Mouse (Mus musculus) kidney, postnatal 36 days (tissue): ENCODE measurements around the gene Orai2.
A peak's percentile ranks its signal among the peaks of the same experiment; 100 is the strongest.
"Not testable (repeated sequence)": the region's sequence is repeated elsewhere in the genome, so short reads cannot be mapped to it uniquely, and the experiment has no call there.

Experiments used
- DNase-seq, 2 experiments: peaks; one replicate each; pipeline ENCODE4 v3.0.0; 2021 to 2022; ENCODE audit warnings: mixed read lengths in 2 of 2

The Orai2 gene

DNA sequence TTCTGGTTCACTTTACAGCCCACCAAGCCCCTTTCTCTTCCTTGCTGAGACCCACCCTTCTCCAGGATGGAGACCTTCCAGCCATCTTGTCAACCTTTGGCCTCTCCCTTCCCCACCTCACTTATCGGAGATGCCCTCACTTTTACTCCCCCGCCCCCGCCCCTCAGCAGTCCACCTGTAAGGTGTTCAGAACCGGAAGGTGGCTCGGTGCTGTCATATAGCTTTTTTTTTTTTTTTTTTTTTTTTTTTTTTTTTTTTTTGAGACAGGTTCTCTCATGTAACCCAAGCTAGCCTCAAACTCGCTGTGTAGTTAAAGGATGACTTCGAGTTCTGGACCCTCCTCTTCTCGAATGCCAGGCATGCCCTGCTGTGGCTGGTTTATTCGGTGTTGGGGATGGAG lies 2.4 kb upstream of the Orai2 start:
- no peak for DNase-seq

DNA sequence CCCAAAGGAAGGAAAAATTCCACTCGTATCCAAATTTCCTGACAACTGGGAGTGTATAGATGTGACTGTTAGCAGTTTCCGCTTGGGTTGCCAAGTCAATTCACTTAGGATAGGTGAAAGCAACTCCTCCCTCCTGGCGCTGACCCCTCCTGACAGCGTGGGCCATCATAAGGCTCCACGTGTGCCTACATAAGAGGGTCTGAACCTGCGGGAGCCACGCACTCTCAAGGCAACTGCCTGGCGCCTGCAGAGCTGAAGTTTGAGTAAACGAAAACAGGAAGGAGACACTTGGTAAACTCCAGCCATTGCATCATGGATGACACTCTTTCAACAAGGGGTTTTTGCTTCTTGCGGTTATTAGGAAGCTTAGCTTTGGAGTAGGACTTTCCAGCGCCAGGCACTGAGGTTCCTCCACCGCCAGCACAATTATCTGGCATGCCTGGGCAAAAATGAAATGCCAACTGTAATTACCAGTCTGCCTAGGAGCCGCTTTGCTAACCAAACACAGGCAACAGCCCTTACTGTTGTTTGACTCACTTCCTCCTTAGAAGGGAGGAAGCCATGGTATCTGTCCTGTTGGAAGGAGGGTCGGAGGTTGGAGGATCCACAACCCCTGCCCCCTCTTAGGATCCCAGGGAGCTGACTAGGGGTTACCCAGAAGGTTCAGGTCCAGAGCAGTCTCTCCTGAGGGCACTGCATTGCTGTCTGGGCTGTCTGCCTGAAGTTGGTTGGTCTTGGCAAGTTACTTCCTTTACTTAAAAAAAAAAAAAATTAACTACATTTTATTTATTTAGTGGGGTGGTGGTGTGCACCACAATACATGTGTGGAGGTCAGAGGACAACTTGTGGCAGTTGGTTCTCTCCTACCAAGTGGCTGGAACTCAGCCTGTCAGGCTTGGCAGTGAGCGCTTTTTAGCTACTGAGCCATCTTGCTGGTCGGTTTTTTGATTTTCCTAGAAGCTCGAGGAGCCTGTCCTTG lies 1.1 kb upstream of the Orai2 start:
- peak in 1 of 2 experiments; percentile 12 for DNase-seq

DNA sequence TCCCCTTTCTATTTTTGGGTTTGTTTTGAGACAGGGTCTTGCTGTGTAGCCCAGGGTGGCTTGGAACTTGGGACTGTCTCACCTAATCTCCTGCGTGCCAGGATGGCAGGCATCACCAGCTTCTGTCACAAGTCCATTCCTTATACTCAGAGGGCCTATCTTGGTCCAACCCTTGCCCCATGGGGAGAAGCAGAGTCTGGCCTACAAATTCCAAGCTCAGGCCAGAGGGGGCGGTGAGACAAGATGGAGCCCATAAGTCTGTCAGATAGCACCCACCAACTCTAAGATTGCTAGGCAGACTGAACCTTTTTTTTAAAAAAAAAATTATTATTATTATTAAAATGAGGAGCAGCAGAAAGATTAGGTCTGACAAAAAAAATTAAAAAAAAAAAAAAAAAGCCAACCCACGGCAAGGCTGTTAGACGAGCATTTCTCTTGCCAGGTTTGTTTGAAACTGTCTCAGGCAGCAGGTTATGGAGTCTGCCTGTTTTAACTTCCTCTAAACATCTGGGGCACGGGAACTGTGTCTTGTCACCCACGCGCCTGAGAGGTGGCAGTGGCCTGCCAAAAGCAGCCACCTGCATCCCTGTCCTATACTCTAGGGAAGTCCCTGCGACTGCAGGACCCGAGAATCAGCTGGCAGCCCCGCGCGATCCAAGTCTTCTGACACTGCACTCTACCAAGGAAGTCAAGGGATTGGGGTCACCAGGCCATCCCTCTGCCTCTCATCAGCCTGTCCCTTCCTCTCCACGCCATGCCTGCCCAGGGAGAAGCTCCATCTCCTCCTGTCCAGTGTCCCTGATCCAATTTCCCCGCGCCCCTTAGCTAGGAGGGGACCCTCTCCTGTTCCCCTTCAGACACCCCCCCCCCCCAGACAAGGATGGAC lies 644 bp downstream of the Orai2 start:
- peak; percentile 18 to 43 for DNase-seq

DNA sequence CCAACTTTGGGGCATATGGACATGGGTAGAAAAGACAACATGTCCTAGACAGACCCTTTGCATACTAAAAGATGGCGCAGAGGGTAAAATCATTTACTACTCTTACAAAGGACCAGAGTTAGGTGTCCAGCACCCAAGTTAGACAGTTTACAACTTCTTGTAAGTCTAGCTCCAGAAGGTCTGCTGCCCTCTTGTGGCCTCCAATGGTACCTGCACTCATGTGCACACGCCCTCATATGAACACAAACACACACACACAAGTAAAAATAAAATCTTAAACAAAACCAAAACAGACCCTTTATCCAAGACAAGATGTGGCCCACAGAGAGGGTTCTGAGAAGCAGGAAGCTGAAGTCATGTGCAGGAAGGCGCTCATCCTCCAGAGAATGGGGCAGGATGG lies 2.4 kb downstream of the Orai2 start:
- DNase-seq = no peak

DNA sequence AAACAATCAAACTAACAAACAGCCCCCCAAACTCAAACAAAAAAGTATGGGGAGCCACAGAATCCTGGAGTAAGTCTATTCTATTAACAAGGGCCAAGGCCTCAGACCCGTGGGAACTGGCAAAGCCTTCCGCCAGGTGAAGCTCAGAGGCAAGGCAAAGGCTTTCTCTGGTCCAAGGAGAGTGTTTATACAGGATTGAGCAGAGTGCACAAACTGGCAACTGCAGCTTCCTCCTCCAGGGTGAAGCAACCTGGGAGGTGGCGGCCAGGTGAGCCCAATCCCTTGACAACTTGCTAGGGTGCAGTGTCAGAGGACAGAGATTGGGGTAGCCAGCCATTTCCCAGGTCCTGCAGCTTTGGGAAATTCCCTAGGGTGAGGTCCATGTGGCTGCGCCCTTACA lies 3.2 kb downstream of the Orai2 start:
- no peak for DNase-seq

DNA sequence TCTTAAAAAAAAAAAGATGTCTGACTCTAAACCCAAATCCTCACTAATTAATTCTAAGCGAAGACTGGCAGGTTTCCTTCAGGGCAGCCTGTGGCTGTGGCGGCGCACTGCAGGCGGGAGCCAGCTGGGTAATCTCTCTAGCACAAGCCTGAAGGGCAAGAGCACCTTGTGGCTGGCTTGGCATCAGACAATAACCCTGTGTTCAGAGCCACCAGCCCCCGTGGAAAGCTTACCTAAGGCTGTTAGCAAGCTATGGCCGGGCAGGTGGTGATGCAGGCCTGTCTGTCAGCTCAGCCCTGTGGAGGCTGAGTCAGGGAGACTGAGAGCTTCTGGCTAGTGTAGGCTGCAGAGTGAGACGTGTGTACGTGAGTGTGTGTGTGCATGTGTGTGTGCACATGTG lies 5.3 kb downstream of the Orai2 start:
- DNase-seq = no peak

DNA sequence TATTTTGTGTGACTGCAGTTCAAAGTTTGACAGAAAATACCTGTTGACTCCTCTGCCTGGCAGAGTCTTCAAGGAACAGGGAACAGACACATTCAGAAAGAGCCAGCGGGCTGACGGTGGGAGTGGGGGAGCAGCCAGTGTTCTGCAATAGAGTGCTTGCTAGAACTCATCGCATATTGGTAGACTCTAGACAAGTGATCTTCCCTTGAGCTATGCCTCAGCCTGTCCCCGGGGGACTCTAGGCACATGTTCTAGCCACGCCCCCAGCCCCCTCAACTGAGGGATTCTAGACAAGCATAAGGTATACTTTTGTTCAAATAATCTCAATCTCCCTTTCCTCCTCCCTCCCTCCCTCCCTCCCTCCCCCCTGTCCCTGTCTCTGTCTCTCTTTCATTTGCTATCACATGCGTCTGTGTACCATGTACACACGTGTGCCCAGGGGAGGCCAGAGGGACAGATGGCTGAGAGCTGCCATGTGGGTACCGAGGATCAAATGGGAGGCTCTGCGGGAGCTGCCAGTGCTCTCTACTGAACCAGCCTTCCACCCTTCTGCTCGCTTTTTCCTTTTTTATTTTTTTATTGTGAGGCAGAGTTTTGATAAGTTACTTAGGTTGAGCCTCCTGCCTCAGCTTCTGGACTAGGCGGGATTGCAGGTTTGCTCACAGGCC lies 6.6 kb downstream of the Orai2 start:
- no peak for DNase-seq

DNA sequence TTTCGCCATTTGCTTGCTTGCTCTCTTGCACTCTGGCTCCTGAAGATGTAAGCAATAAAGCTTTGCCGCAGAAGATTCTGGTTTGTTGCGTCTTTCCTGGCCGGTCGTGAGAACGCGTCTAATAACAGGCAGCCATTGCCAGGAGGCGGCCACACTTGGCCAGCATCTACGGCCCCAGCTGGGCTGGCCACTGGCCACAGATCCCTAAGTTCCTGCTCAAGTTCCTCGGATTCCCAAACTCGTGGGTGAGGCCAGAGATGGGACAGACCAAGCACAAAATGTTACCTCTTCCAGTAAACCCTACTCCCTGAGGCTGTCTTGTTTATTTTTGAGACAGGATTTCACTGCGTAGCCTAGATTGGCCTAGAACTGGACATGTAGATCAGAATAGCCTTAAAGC lies 10.4 kb downstream of the Orai2 start:
- peak; percentile 43 to 44 for DNase-seq

DNA sequence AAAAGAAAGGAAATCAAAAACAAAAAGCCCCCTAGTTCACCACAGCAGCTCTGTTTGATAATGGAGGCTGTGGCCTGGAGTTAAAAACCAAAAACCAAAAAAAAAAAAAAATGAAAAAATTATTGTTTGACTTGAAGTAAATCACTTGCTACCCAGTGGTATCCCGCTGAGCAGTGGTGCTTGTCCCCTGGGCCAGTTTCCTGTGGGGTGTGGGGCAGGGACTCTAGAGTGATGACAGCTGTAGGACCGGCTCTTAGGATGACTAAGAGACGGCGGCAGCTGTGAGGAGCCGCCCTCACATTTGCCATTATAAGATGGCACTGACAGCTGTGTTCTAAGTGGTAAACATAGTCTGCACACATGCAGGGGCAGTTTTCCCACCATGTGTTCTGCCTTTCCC lies 15.1 kb downstream of the Orai2 start:
- peak in 1 of 2 experiments; percentile 37 for DNase-seq

DNA sequence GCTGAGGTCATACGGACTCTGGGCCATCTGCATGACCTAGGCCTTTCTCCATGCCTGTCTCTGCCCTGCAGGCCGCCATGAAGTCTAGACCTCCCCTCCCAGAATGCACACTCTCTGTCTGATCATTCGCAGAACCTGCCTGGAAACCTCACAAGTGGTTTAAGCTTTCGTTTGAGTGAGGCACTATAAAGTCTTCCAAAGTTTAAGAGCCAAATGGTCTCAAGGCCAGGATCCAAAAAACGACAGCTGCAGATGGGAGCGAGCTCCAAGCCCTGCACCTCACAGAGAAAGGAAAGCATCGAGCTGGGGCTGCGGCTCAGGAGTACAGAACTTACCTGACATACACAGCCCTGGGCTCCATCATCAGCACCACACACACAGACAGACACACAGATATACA lies 18.1 kb downstream of the Orai2 start:
- no peak for DNase-seq

DNA sequence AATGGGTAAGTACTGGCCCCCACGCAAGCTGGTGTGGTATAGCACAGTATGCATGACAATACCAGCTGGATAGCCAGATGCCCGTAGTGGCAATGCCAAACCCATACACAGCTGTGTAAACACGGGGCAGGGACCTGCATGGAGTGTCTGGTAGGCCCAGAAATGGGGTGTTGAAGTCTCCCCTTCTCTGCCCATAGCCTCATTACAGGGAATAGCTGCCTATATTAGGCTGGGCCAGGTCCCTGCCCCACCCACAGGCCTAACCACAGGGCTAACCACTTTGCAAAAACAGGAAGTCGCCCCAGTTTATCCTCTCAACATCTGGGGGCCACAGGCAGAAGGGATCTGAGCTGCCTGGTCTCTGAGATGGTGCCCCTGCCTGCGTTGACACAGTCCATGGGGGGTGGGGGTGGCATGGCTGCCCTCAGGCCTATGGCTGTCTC lies 21.4 kb downstream of the Orai2 start:
- not testable (repeated sequence) for DNase-seq

DNA sequence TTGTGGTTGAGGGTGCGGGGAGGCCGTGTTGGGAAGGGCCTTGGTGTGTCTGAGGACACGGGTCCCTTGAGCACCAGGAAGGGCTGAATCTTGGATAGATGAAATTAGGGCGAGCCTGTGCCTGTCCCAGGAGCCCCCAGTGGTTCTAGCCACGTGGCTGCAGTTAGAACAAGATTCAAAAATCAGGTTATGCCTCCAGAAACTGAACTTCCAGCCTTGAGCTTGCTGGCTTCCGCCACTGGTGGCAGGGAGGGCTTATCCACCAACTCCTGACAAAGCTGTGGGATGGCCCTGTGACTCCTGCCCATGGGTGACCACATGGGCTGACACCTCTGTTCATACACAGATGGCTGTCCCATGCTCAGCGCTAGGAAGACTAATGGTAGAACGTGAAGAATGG lies 22.8 kb downstream of the Orai2 start:
- no peak for DNase-seq

DNA sequence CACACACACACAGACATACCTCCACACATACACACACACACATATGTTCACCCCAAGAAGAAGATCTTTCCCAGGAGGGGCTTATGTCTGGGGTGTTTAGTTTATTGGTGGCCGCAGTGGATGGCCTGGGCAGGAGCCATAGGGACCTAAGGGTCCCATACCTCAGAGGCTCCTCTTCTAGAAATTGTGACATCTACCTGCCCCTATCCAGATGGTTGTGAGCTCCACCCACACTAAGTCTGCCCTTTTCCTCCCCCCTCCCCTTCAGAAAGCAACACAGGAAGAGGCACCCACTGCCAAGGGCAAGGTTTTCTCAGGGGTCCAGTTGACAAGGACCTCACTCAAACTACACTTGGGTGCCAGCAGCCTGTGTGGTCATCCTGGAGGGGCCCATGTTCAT lies 23.6 kb downstream of the Orai2 start:
- DNase-seq = no peak

DNA sequence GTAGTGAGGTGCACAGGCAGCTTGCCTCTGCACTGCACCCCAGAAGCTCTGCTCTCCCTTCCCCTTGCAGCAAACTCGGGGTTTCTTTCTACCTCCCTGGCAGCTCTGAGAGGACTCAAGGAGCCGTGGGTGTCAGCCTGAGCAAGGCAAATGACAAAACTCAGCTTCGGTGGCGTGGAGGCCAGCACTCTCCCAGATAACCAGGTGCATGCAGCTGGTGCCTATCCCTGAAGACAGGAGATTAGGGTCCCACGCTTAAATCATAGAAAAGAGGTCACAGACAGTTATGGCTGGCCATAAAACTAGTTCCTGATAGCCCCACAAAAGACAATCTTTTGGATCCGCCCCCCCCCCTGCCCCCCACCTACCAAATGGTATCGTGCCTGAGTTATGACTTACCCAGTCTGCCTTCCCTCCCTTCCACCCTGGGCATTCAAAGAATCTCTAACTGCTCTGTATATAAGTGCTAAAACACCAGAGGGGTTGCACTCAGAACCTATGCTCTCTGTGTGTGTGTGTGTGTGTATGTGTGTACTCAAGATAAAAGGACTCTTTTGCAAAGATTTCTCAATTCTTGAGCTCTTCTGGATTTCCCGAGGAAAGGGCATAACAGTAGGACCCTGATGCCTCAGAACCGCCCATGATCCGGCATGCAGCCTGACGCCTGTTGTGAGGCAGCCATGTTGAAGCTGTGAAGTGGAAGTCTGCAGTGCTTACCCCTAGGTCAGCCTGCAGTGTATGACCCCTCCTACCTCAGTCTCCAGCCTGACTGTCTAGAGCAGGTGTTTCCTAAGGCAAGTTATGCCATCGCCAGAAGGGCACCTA lies 25.7 kb downstream of the Orai2 start:
- DNase-seq = no peak

DNA sequence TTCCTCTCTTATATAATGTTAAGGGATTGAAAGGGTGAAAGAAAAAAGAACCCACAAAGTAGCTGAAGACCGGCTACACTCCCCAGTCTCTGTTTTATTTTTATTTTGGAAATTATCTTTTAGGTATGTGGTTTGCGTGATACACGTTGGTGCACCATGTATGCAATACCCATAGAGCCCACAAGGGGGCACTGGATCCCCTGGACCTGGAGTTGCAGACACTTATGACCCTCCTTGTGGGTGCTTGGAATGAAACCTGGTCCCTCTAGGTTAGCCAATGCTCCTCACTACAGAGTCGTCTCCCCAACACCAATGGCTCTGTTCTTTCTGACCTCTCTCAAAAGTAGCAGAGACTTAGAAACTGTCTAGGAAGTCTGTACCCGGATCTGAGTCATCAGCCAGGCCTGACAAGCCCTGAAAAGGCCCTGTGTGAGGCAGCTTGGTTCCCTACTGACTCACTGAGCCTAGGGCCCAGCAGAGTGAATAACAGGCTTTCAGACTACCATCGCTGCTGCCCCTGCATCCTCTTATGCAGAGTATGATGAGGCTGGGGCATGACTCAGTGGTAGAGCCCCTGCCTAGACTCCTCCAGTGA lies 27.3 kb downstream of the Orai2 start:
- peak in 1 of 2 experiments; percentile 38 for DNase-seq

DNA sequence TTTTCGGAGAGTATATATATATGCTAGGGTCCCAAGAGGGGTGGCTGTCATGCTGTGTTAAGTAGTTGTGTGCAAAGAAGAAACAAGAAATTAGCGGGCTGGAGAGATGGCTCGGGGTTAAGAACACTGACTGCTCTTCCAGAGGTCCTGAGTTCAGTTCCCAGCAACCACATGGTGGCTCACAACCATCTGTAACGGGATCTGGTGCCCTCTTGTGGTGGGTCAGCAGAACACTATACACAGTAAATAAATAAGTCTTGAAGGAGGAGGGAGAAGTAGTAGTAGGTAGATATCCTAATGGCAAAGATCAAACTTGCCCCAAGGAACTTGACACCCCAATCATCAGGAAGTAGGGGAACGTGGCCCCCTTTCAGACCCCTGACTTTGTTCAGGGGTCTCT lies 27.8 kb downstream of the Orai2 start:
- DNase-seq = peak in 1 of 2 experiments; percentile 30

DNA sequence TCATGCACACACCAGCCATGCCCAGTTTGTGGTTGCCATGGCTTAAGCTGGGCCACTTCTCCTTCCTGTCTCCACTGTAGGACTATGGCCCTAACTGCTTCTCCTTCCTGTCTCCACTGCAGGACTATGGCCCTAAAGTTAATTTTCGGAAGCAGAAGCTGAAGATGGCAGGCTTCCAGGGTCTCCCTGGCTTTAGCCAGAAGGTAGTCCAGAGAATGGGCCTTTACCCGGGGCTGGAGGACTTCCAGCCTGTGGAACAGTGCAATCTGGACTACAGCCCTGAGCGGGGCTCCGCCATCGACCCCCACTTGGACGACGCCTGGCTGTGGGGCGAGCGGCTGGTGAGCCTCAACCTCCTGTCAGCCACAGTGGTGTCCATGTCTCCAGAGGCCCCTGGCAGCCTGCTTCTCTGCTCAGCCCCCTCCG lies 30.4 kb downstream of the Orai2 start:
- DNase-seq = peak; percentile 5 to 53

DNA sequence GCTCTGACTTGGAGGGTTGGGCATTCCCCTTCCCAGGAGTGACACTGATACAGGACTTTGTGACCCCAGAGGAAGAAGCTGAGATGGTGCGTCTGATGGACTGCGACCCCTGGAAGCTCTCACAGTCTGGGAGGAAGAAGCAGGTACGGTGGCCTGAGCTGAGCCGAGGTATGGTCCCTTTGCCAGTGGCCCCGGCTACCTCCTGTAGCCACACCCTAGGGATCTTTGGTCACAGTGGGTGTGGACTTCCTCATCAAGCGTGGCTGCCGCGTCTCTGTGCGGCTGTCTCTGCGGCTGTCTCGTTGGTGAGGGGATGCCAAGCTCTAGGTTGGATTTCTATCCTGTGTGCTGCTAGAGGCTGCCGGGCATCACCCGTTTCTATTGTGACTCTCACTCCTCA lies 31.1 kb downstream of the Orai2 start:
- DNase-seq = no peak

DNA sequence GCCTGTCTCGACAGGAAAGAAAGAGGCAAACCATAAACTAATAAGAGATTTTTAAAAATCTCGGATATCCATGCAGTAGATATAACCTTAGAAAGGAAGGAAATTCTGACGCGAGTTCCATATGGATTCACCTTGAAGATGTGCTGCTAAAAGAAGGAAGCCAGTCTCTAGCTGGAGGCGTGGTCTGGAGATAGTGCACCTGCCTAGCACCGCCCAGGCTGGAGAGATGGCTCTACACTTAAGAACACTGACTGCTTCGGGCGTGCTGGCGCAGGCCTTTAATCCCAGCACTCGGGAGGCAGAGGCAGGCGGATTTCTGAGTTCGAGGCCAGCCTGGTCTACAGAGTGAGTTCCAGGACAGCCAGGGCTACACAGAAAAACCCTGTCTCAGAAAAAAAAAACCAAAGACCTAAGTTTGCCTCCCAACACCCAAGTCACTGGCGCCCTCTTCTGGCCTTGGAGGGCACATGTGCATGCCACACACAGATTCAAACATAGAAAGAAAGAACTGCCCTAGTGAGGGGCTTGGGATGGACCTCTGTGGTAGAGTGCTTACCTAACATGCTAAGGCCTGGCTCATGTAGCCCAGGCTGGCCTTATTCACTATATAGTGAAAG lies 32.7 kb downstream of the Orai2 start:
- peak; percentile 34 to 79 for DNase-seq

DNA sequence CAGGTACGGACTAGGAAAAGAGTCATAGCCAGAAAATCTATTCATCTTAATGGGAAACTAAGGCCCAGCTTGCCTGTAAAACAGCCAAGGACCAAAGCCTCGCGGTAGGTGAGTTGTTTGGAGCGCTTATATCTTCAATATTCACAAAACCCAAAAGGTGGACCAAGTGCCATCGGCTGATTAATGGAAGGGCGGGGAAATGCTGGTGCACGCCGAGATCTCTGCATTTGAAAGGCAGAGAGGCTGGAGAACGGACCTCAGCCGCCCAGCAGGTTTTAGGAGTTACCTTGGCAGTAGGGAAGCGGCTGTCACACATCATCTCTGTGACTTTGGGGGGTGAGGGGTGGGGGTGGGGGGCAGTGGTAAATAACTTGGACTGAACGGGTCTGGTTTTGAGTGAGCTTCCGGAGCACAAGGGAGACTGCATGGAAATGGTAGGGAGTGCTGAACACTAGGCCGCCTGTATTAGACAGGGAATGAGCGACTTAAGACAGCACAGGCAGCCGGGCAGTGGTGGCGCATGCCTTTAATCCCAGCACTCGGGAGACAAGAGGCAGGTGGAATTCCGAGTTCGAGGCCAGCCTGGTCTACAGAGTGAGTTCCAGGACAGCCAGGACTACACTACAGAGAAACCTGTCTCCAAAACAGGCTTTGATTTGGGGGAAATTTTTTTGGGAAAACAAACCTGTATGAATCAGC lies 34.1 kb downstream of the Orai2 start:
- no peak for DNase-seq
